Mouse (Mus musculus) CH12F3 (cell line): ENCODE measurements around the gene Usp36.

Source experiments
- in situ Hi-C: fragments of 300-500 bp; cut with MboI; formaldehyde crosslinking; loops from 2 replicates; pipeline ENCODE4 v1.14.3; 2020; ENCODE audit warnings: low sequenced_read_pairs

Usp36 gene

GRCm38 (mm10) chr11:118253447-118254158, 36.4 kb downstream of the Usp36 start:
- in situ Hi-C loops, result no loop called here

GRCm38 (mm10) chr11:118249012-118249383, 41.0 kb downstream of the Usp36 start:
- in situ Hi-C loops, result no loop called here

GRCm38 (mm10) chr11:118248150-118249011, 41.7 kb downstream of the Usp36 start, which contains the start of gene Cyth1:
Cyth1 (minus strand) TSS chr11:118248592.
- in situ Hi-C loops, result no loop called here

GRCm38 (mm10) chr11:118247359-118248095, 42.5 kb downstream of the Usp36 start:
- in situ Hi-C loops, result no loop called here

GRCm38 (mm10) chr11:118246724-118247123, 43.3 kb downstream of the Usp36 start:
- in situ Hi-C loops, result no loop called here

- in situ Hi-C loops, result no loop called here
Observed at GRCm38 (mm10) chr11:118245130-118245529, 44.9 kb downstream of the Usp36 start.

- in situ Hi-C loops, result no loop called here
Observed at GRCm38 (mm10) chr11:118243627-118244261, 46.3 kb downstream of the Usp36 start.

GRCm38 (mm10) chr11:118242506-118242905, 47.5 kb downstream of the Usp36 start:
- in situ Hi-C loops, result no loop called here

GRCm38 (mm10) chr11:118240388-118240787, 49.7 kb downstream of the Usp36 start:
- in situ Hi-C loops, result no loop called here

GRCm38 (mm10) chr11:118239281-118240198, 50.5 kb downstream of the Usp36 start:
- in situ Hi-C loops, result no loop called here

- in situ Hi-C loops, result no loop called here
Observed at GRCm38 (mm10) chr11:118236520-118237190, 53.4 kb downstream of the Usp36 start.

- in situ Hi-C loops, result no loop called here
Observed at GRCm38 (mm10) chr11:118234929-118235328, 55.1 kb downstream of the Usp36 start.

- in situ Hi-C loops, result no loop called here
Observed at GRCm38 (mm10) chr11:118234500-118234899, 55.5 kb downstream of the Usp36 start.

GRCm38 (mm10) chr11:118233924-118234323, 56.1 kb downstream of the Usp36 start:
- in situ Hi-C loops, result no loop called here

- in situ Hi-C loops, result no loop called here
Observed at GRCm38 (mm10) chr11:118232314-118232831, 57.7 kb downstream of the Usp36 start.

- in situ Hi-C loops, result loop anchor here (10.0 kb wide), 1 partner anchor 125 kb away; no protein-coding TSS in a partner anchor
Observed at GRCm38 (mm10) chr11:118229941-118230340, 60.1 kb downstream of the Usp36 start.

GRCm38 (mm10) chr11:118227650-118228049, 62.4 kb downstream of the Usp36 start:
- in situ Hi-C loops, result loop anchor here (10.0 kb wide), 1 partner anchor 123 kb away; no protein-coding TSS in a partner anchor

GRCm38 (mm10) chr11:118226850-118227249, 63.2 kb downstream of the Usp36 start:
- in situ Hi-C loops, result loop anchor here (10.0 kb wide), 1 partner anchor 122 kb away; no protein-coding TSS in a partner anchor

GRCm38 (mm10) chr11:118225862-118226261, 64.2 kb downstream of the Usp36 start:
- in situ Hi-C loops, result loop anchor here (10.0 kb wide), 1 partner anchor 121 kb away; no protein-coding TSS in a partner anchor
